Mouse (Mus musculus) right cerebral cortex, postnatal 14 days (tissue): ENCODE data around the gene Rnf220.
A peak's percentile ranks its signal among the peaks of the same experiment; 100 is the strongest.

Experiments
- DNase-seq: peaks from one replicate; pipeline ENCODE4 v3.0.0; 2022

Rnf220 gene

GRCm38 (mm10) chr4:117496482-117497165, at the start of gene Rnf220:
Gene Rnf220 (minus strand): TSS chr4:117497052.
- peak; percentile 44 for DNase-seq

GRCm38 (mm10) chr4:117546616-117547015, 49.8 kb upstream of the Rnf220 start:
- no peak for DNase-seq

GRCm38 (mm10) chr4:117545448-117545847, 48.6 kb upstream of the Rnf220 start:
- no peak for DNase-seq

DNA sequence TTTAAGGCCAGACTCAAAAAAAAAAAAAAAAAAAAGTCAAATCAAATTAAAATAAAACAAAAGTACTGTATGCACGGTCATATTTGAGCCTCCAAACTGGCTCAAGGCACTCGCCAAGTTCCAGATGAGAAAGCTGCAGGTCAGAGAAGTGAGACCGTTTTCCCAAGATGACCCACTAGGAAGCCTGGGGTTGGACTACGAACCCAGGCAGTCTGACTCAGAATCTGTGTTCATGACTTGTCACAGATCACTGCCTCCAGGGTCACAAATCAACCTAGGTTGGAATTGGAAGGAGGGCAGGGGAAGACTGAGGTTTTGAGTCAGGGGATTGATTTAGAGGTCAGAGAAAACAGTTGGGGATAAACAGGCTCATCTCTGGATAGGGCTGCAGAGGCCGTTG, 43.7 kb upstream of the Rnf220 start:
- DNase-seq = no peak

DNA sequence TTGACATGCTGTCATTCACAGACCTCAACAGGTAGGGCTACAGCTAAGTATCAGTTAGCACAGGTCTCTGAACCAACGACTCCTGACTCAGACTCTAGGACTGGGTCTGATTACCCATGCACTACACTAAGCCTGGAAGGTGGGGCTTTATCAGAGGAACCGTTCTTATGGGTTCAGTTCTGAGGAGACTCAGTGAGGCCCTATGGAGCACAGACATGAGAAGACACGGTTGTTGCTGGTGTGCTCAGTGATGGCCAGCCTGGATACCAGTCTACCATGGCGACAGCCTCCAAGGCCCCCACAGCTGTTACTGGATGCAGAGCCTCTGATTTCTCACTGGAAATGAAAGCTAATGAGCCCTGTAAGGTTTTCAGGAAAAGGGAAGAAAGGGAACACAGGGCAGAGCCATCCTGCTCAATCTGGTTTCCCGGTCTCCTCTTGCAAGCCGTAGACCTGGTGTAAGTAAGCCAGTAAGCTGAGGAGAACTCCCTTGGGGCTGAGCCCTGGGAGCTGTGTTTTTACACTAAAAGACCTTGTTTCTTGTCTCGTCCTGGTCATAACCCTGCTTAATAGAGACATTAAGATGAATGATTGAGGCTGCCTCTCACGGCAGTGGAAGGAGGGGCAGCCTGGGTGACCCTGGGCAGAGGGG, 42.6 kb upstream of the Rnf220 start:
- no peak for DNase-seq

GRCm38 (mm10) chr4:117537002-117537401, 40.1 kb upstream of the Rnf220 start:
- no peak for DNase-seq

DNA sequence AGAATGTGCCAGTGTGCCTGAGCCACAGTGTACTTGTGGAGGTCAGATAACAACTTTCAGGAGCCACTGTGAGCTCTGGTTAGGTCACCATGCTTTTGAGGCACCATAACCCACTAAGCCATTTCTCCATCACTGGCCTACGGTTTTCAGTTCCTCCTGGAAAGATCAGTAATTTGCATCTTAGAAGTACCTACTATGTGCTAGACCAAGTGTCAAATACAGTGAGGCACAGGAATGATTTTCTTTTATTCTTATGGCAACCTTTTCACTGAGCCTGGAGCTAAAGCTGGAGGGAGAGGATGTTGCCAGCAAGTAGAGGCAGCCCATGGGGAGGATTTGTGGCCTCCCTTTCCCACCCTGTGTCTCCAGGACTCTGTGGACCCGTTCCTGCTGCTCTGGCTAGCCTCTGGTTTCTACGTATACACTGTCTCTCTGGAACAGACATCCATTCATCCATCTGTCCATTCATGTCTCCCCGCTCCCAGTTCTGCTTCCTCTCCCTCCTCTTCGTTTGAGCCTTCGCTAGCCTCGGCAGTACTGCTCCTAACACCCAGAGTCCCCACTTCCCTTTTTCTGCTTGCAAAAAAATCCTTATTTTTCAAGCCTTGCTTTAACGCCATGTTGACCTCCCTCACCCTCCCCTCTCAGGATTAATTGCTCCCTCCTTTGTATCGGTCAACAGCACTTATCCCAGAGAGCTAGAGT, 38.8 kb upstream of the Rnf220 start:
- DNase-seq = no peak

GRCm38 (mm10) chr4:117529843-117530242, 33.0 kb upstream of the Rnf220 start:
- DNase-seq = no peak

- peak; percentile 47 for DNase-seq
Observed at GRCm38 (mm10) chr4:117527952-117528351, 31.1 kb upstream of the Rnf220 start.

GRCm38 (mm10) chr4:117527116-117527899, 30.5 kb upstream of the Rnf220 start:
- no peak for DNase-seq

DNA sequence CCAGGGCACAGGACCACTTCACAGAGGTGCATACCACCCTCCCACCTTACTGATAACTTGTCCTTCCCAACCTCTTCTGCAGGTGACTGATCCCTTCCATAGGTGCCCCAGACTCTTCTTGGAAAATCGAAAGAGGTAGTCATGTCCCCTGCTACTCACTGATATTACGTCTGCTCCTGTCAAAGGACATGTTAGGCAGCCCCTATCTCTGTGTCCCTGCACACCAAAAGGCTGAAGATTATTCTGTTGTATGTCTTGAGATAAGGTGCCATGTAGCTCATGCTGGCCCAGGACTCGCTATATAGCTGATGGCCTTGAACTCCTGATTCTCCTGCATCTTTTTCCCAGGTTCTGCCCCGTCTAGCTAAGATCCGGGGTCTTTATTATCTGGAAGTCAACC, 29.1 kb upstream of the Rnf220 start:
- no peak for DNase-seq

DNA sequence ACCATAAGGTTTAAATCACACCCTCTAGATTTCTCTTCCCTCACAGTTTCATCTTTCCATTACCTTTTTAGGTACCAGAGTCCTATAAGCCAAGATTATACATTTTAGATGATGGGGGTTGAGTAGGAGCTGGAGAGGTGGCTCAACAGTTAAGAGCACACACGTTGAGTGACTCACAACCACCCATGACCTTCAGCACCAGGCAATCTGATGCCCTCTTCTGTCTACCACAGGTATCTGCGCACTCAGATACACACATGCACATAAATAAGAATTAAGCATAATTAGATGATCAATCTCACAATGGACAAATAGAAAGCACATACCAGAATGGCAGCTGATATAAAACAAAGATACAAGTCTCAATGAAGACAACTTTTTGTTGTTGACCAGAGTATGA, 24.5 kb upstream of the Rnf220 start:
- DNase-seq = no peak

DNA sequence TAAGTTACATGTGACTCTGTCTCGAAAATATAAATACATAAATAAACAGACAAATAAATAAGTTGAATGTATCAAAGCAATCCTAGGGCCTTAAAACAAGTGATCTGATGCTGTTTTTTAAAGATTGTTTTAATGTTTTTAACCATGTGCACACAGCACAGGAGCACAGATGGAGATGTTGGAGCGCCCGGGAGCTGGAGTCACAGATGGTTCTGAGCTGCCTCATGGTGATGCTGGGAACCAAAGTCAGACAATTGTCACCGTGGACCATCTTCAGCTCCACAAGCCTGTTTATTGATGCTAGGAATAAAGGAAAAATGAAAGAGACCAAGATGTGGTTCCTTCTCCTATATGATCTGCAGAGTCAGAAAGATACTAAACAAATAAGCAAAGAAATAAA, 21.4 kb upstream of the Rnf220 start:
- DNase-seq = no peak

GRCm38 (mm10) chr4:117499043-117499442, 2.2 kb upstream of the Rnf220 start:
- no peak for DNase-seq

DNA sequence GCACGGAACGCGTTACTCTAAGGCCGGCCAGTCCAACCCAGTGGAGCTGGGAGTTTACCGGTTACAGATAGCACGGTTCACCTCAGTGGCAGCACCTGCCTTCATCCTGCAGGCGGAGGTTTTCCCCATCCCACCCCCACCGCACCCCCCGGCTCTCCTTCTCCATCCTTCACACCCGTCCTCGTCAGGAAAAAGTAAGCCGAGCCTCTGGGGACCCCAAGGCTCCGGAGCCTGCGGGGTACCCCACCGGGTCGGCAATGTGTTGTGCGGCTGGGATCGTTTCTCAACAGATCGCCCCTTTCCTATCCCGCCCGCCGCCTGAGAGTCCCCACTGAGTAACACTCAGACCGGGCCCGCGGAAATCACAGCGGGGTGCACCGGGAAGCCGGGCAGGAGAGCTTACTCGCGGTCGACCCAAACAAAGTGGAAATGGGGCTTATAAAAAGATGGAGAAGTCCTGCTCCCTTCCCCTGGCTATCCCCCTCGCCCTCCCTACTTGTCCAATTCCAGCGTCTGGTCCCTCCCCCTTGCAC, 917 bp downstream of the Rnf220 start:
- no peak for DNase-seq

GRCm38 (mm10) chr4:117494911-117495501, 1.8 kb downstream of the Rnf220 start:
- no peak for DNase-seq

GRCm38 (mm10) chr4:117493905-117494851, 2.7 kb downstream of the Rnf220 start:
- DNase-seq = no peak

- no peak for DNase-seq
Observed at GRCm38 (mm10) chr4:117493161-117493568, 3.7 kb downstream of the Rnf220 start.

GRCm38 (mm10) chr4:117491840-117492239, 5.0 kb downstream of the Rnf220 start:
- no peak for DNase-seq

DNA sequence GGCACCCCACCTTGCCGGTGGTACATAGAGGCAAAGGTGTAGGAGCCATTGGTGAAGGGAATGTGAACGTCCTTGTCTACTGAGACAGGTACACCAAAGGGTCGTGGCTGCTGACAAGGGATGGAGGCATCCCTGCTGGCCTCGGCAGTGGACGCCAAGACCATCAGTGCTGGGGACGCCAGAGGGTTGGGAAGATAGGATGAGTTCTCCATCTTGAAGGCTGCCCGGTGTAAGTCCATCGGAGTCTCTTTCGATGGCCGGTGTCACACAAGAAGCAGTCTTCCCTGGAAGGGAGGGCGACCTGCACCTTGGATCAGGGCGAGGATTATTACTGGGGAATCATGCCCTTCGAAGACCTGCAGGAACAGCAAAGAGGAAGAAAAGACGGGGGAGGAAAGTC, 6.9 kb downstream of the Rnf220 start:
- DNase-seq = no peak

GRCm38 (mm10) chr4:117489566-117489965, 7.3 kb downstream of the Rnf220 start:
- DNase-seq = no peak
